Mouse (Mus musculus) large intestine, adult 2 months (tissue): ENCODE measurements around the gene Rala. TPM values are rescaled to one million over a fixed set of nuclear protein-coding genes. Genes with fewer than 3 reads are reported as not detected.
"Not testable (repeated sequence)": the region's sequence is repeated elsewhere in the genome, so short reads cannot be mapped to it uniquely, and the experiment has no call there.

ENCODE experiments used
- DNase-seq: peaks from one replicate; pipeline ENCODE4 v3.0.0-alpha.2; 2012; ENCODE audit warnings: low read depth, low spot score
- WGBS: fragments of 180-500 bp; shearing (Covaris S2); methylation state at CpG from one replicate; pipeline ENCODE4 v1.1.7; 2018; 5-methylcytosine and 5-hydroxymethylcytosine counted together
- polyA plus RNA-seq: library from polyadenylated mRNA; depleted of rRNA; stranded (reverse); fragments of >200 nt; gene quantifications from 2 replicates; pipeline ENCODE4 v1.2.3, GENCODE M21; 2012; rRNA removed

Rala gene
- polyA plus RNA-seq, result 19.9 and 26.9 TPM in 2 replicates

DNA sequence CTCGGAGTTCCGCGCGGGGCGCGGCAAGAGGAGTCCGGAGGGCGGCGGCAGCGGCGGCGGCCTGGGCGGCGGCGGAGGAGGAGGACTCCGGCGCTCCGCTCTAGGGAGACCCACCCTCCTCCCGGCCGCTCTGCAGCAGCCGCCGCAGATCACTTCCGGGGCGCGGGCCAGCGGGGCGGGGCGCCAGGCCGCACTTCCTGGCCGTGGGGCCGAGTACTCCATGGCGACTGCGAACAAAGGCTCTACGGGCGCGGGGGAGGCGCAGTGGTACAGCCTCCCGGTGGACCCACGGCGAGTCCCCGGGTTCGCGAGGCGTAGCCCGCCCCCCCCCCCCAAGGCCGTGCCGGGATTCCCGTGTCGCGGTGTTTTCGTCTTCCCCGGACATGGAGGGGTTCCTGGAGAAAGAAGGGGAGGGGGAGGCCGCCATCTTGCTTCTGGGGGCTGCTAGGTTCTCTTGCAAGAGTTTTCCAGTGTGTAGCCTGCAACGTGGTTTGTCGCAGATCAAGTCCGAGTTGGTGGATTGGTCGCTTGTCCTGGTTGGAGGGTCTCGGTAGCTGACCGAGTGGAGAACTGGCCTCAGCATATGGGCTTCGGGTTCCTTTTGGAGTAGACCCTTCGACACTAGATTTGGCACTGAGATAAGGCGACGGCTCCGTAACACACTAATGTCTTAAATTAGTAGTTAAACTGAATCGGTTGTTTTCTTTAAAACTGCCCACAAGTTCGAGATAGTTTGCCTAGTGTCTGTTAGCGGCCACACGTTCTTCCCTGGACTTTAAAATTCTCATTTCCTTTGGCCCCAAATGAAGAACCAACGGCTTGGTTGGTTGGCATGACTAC, at the start of gene Rala:
Gene Rala (minus strand): TSS at position 162 of the 840 bp plus-strand sequence.
- DNase-seq, result peak; percentile 59
- WGBS, result 4% methylated on average over 66 of the region's 69 CpGs

DNA sequence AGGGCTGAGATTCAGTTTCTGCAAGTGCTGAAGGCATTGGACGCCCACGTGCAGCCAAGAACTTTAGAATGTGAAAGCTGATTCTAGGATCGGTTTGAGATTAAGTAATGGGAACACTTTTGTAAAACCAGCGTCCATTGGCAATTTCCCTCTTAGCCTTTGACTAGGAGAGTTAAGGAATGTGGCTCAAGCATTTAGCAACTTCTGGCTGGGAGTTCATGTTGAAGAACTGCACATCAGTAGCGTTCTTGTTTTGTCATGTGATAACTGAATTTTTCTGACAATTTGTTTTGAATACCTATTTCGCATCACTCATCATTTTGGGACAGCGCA, 49.4 kb upstream of the Rala start:
- WGBS, result 30% methylated on average over 7 of the region's 7 CpGs

DNA sequence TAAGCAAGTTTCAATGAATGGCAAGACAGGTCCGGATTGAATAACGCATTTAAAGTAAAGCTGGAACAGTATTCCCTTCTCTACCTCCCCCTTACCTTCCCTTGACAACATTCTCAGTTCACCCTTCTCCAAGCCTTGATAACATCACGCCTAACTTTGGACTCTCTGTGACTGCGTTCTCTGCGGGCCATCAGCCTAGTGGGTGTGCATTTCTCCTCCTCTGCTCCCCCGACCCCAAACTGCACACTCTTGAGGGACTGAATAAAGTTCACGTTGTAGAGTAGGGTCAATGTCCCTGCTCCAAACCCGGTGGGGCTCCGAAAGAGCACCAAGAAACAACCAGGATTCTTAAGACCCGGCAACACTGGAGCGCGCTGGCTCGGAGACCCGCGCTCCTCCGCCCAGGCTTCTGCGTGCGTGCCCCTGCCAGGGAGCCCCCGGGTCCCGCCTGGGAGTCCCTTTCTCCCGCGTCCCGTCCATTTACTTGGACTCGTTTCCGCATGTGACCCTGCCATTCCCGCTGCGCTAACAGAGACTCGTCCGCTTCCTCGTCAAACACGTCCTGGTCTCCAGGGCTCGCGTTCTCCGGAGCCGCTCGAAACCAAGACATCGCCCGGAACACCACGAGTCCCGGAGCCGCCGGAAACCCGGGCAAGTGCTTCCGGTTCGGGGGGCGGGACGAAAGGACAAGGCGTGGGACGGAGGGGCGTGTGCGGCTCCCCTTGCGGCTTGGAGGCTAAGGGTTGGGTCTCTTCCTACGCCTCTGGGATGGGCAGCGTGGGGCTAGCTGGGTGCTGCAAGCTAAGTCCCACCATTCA, 48.9 kb upstream of the Rala start, which contains the start of gene Yae1d1:
Gene Yae1d1 (minus strand): TSS at position 653 of the 818 bp plus-strand sequence.
- DNase-seq, result peak; percentile 85
- WGBS, result under 1% methylated on average over 54 of the region's 54 CpGs

More for the DNA sequence above, 49.4 kb upstream of the Rala start:
- no peak for DNase-seq

DNA sequence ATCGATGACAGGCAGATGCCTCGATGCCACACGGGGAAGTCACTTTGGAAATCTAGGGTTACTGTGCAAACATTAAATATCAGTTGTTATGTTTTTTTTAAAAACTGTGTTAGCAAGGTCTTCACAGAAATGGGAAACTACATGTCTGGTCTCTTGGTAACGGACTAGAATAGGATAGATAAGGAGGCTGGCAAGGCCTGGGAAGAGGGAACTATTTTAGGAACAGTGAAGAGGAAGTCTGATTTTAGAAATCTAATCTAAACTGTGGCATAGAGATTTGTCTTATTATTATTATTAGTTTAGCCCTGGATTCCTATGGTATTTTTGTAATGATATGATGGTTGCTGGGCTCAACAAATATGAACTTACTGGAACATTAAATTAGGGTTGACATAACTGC, 48.0 kb upstream of the Rala start:
- 73% methylated on average over 4 of the region's 4 CpGs for WGBS
- DNase-seq, result no peak

DNA sequence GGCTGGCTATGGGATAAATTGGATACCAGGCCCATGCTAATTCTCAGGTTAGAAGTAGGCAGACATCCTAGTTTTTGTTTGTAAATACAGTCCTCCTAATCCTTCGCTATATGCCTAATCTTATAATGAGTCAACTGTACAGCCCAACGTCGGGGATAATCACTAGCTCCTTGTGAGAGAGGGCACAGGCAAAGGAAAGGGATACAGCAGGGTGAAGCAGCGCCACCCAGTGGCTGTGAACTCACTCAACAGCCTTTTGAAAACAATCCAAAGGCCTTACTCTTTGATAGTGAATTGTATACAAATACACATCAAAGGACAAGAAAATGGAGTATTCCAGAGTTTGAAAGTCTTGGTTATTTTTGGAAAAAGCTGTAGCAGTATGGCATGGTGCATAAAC, 39.2 kb upstream of the Rala start:
- WGBS, result 31% methylated on average over 4 of the region's 4 CpGs
- no peak for DNase-seq

DNA sequence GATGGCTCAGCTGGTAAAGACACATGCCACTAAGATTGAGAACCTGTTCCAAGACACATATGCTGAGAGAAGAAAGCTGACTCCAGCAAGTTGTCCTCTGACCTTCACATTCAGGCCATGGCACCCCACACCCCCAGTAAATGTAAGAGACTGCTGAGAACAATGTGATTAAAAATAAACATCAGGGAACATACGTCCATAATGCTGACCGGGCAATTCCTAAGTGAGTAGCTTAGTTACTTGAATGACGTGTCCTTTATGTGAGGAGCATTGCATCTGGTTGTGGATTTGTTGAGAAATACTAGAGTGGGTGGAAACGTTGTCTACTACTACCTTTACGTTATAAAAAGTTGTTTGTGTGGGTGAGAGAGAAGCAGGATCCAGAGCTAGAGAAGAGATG, 38.6 kb upstream of the Rala start:
- no peak for DNase-seq
- WGBS, result 84% methylated on average over 5 of the region's 5 CpGs

DNA sequence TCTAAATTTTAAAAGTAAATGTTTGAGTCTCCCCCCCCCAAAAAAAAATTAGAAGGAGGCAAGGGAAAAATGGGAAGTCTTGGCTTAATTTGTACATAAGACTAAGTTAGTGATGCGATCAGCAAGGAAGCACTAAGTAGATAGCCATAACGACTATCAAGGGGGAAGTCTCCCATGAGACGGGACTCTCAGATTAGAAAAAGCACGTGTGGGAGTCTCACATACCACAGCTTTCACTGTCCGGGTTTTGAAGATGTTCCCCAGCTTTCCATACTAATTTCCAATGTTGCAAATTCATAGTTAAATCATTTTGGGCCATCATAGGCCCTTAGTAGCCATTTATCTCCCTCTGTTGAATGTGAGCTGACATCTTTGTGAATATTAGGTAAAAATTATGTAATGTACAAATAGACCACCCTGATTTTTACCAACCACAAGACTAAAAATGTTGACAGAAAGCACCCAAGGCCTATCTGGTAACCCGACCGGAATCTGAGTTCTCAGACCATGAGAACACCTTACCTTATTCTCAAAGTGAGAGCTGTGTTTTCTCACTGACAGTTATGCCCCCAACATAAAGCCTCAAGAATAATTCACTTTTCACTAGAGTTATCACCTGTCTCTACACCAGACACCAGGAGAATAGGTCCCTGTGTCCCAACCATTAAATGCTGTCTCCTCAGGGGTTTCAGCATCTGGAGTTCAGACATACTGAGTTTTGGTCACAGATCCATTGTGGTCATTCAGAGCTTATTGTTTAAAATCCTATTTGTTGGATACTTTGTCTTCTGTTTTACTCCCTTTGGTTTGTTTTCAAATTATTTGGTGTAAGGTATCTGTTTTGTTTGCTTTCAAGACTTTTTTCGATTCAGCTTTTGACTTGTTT, 33.1 kb upstream of the Rala start:
- 77% methylated on average over 8 of the region's 8 CpGs for WGBS
- DNase-seq, result no peak

DNA sequence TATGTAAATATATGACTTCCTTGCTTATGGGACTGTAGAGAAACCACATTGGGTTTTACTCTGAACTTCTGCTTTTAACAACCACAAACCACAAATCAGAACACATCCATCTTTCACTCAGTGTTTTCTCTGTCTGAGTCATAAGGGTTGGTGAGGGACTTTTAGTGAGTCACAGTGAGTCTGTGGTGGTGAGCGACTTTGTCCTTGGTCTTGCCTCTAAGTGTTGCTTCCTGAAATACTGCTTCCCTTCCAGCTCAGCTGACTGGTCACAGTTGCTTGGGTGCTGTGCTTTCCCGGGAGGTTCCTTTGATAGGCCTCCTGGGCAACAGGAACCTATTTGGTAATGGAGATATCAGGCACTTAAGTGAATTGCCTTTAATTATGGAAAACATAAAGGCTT, 31.9 kb upstream of the Rala start:
- DNase-seq, result no peak
- 27% methylated on average over 2 of the region's 2 CpGs for WGBS

DNA sequence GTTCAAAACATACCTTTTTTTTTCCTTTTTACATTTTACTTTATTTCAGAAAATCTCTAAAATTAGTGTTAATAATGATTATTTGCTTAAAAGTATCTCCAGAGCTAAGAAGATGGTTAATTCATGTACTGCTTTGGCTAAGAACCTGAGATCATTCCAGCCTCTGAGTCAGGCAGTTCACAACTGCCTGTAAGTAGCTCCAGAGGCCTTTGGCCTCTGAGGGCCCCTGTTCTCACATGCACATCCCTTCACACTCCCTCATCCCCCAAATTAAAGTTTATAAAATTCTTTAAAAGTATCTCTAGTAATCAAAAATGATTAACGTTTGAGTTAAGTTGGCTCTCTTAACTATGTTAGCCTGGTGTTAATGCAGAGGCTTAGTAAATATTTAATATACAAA, 31.4 kb upstream of the Rala start:
- WGBS, result 54% methylated on average over 1 of the region's 1 CpGs

DNA sequence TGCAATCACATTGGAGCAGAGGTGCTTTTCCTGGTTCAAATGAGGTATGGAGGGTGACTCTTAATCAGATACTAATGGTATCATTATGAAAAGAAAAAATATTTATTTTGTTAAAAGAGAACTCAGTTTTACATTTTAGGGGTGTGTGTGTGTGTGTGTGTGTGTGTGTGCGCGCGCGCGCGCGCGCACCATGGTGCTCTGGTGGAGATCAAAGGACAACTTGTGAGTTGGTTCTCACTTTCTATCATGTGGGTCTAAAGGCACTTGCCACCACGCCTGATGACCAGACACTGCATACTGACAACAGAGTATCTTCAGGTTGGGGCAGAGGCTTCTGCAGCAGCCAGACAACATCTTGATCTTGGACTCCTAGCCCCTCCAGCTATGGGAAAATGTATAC, 30.7 kb upstream of the Rala start:
- 96% methylated on average over 9 of the region's 9 CpGs for WGBS

More for the DNA sequence above, 31.4 kb upstream of the Rala start:
- DNase-seq, result no peak

DNA sequence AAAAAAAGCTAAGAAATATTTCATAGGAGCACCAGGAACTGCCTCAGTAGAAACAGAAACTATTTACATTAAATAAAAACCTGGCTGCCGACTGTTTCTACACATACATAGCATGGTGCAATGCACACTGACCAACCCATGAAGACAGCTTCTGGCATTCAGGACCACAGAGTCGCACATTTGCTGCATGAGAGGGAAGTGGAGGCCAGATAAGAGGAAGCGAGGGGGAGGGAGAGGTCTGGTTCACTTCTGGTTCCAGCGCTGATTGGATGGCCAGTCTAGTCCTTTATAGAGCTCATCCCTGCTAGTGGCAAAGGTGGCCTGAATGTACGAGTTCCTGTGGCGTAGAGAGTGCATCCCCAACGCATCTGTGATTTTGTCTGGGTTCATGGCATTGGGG, 16.6 kb upstream of the Rala start:
- 75% methylated on average over 7 of the region's 7 CpGs for WGBS
- DNase-seq, result no peak

More for the DNA sequence above, 30.7 kb upstream of the Rala start:
- no peak for DNase-seq

DNA sequence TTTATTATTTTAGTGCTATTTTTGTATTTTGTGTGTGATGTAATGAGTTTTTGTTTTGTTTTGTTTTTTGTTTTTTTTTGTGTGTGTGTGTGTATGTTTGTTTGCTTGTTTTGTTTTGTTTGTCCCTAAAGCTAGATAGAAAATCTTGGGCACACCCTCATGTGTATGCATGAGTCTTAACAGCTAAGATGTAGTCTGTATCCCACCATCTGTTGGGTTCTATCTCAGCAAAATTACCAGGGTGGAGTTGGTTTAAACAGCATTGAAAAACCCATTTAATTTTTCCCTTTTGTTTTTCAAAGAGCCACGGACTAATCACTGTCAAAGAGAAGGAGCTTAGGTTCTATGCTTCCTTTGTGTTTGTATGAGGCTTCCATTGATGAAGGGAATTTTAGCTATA, 10.2 kb upstream of the Rala start:
- WGBS, result 56% methylated on average over 1 of the region's 1 CpGs
- no peak for DNase-seq

DNA sequence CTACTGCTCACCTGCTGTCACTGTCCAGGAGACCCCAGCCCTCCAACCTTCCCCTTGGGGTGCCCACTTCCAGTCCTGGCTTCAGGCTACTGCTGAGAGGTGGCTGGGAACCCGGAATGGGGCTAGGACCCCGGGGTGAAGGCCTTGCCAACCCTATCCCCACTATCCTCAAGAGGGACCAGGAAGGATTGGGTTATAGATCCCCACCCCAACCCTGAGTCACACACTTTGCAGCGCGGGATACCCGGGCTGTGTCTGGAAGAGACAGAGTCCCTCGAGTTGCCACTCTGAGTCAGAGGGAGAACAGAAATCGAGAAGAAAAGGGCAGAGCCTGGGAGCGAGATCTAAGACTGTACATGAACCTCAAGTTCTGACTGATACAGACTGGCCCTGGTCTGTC, 6.5 kb upstream of the Rala start:
- WGBS, result 90% methylated on average over 8 of the region's 8 CpGs
- not testable (repeated sequence) for DNase-seq

DNA sequence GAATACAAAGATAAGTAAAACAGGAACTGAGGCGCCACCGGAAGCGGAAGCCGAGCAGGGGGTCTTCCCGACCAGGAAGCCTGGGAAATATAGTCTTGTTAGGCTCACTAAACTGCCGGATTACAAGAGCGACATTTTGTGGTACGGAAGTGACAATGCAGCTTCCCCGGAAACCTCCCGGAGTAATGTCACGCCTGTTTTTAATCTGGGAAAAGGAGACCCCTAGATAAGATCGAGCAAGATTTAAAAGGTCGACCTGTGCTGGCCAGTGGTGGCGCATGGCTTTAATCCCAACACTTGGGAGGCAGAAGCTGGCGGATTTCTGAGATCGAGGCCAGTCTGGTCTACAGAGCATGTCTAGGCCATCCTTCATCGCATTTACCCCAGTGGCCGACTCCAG, 5.5 kb upstream of the Rala start:
- DNase-seq, result no peak
- 73% methylated on average over 18 of the region's 18 CpGs for WGBS

DNA sequence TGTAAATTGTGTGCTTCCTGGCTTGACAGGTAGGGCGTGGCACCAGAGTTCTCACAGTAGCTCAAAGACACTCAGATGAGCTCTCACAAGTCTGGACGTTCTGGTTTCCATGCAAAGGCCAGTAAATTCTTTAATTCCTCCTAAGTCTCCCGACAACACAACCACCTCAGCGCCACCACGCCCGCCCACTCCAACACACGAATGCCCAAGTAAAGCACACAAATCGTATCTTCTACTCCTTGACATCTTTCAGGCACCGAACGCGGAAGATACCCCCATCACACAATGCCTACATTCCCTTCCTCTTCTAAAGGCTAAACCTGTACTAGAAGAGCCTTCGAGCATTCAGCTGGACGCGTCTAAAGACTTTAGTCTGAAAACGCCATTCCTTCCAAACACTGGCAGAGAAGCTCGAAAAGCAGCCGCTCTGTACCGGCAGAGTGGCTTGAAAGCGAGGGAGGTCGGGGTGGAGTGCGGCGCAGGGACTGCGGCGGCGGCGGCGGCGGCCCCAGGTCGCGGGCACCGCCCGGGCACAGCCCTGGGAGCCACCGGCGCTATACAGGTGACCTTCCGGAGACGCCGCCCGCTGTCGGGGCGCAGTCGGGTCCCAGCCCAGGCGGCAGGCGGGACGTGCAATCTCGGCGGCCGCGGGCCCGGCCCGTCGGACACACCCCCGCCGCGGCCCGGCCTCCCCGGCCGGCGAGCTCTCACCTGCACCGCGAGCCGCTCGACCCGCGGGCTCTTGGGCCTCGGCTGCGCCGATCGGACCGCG, 547 bp downstream of the Rala start:
- WGBS, result under 1% methylated on average over 69 of the region's 70 CpGs
- peak; percentile 31 for DNase-seq

DNA sequence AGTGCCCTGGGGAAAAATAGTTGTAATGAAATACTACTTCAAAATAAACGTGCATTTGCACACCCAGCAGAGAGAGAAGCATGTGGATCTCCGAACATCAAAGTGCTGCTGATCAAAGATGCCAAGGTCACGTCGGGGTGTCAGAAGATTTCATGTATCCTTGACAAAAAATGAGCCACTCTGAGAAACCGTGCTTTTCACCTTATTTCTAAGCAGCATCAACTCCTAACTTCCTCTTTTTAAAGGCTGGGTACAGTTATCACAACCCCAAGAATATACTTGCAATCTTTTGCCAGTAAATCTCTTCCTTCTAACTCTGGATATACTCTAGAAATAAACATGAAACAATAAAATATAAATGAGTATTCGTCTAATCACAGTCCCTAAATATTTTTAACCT, 1.7 kb downstream of the Rala start:
- no peak for DNase-seq
- WGBS, result 66% methylated on average over 6 of the region's 6 CpGs

DNA sequence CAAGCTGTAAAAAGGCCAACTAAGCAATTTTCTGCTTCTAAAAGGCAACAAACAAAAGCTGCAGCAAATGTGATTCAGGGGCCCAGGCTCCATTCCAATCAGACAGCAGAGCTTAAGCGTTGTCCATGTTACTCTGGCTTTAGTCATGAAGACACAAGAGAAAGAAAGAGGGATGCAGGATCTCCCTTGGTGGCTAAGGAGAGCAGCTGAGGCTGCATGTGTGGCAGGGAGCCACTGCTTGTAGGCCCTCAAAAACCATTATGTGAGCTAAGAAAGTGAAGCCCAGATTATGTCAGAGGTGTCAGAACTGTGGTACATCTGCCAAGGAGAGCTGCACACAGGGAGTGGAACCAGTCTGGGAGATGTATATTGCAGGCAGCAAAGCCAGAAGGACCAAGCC, 36.7 kb downstream of the Rala start:
- WGBS, result 78% methylated on average over 1 of the region's 1 CpGs
- no peak for DNase-seq

DNA sequence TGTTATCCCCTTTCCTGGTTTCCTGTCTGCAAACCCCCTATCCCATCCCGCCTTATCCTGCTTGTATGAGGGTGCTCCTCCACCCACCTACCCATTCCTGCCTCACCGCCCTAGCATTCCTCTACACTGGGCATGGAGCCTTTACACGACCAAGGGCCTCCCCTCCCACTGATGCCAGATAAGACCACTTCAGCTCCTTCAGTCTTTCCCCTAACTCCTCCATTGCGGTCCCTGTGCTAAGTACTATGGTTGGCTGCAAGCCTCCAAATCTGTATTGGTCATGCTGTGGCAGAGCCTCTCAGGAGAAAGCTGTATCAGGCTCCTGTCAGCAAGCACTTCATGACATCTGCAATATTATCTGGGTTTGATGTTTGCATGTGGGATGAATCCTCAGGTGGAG, 42.6 kb downstream of the Rala start:
- WGBS, result 84% methylated on average over 4 of the region's 4 CpGs
- DNase-seq, result no peak

DNA sequence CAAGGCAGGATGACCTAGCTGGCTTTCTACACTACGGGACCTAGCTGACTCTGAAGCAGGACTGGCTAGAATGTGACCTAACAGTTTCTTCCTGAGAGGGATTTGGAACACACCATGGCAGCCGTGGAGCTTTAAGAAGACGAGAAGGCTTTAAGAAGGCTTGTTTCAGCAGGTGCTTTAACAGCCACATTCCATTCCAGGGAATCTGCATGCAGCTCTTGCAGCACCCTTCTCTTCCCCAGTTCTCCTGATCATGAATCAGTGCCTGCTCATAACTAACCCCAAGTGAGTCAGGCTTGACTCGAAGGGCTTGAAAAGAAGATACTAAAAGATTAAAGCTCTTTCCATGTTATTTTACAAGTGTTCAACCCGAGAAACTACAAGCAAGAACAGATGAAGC, 43.4 kb downstream of the Rala start:
- DNase-seq, result no peak
- WGBS, result 49% methylated on average over 5 of the region's 5 CpGs
